22 mouse cellular contexts compared by ENCODE assay signal in genomic region chr6:120183771-120184170, GRCm38 (mm10).
"Had no signal": no experiment of that assay in that cellular context is flagged by ENCODE, and none has a peak within 500 bp of the region (broad histone marks: within the 10 kb centered on the region; RNA-seq: fewer than 3 reads in every experiment).

No protein-coding gene starts in this region.

- H3K9me3 ChIP-seq: limb, embryonic 10.5 days; limb, embryonic 13.5 days; liver, embryonic 12.5 days; liver, embryonic 15.5 days; lung, embryonic 15.5 days; megakaryocyte, embryonic 14.5 days; midbrain, embryonic 10.5 days; midbrain, embryonic 13.5 days; neural tube, embryonic 13.5 days had no signal

- H3K27ac ChIP-seq: kidney, postnatal 0 days; layer of hippocampus, adult 2 months; limb, embryonic 10.5 days; limb, embryonic 13.5 days; liver, embryonic 12.5 days; liver, embryonic 15.5 days; lung, embryonic 15.5 days; midbrain, embryonic 10.5 days; midbrain, embryonic 13.5 days; neural tube, embryonic 13.5 days had no signal

- H3K9ac ChIP-seq: limb, embryonic 13.5 days; liver, embryonic 12.5 days; liver, embryonic 15.5 days; lung, embryonic 15.5 days; midbrain, embryonic 13.5 days; neural tube, embryonic 13.5 days had no signal

- H3K4me2 ChIP-seq: limb, embryonic 13.5 days; liver, embryonic 12.5 days; liver, embryonic 15.5 days; lung, embryonic 15.5 days; midbrain, embryonic 13.5 days; neural tube, embryonic 13.5 days had no signal

- H3K27me3 ChIP-seq: limb, embryonic 13.5 days; lung, embryonic 15.5 days; neural tube, embryonic 13.5 days had no signal

- H3K36me3 ChIP-seq: limb, embryonic 10.5 days; limb, embryonic 13.5 days; liver, embryonic 12.5 days; liver, embryonic 15.5 days; lung, embryonic 15.5 days; midbrain, embryonic 10.5 days; midbrain, embryonic 13.5 days; neural tube, embryonic 13.5 days had no signal

- ATAC-seq: liver, embryonic 12.5 days; midbrain, embryonic 13.5 days; midbrain, embryonic 16.5 days had no signal

- H3K4me3 ChIP-seq: layer of hippocampus, adult 2 months; limb, embryonic 10.5 days; limb, embryonic 13.5 days; liver, embryonic 12.5 days; liver, embryonic 15.5 days; lung, embryonic 15.5 days; megakaryocyte, embryonic 14.5 days; midbrain, embryonic 10.5 days; midbrain, embryonic 13.5 days; neural tube, embryonic 13.5 days had no signal

- DNase-seq: kidney, postnatal 25 days; layer of hippocampus, adult 9-11 months; liver; lung, adult 18-20 months; lung, postnatal 10 days; lung, postnatal 36 days; retina, postnatal 1 day; right cerebral cortex, postnatal 25 days; thymus, adult 18-20 months; thymus, postnatal 36 days had no signal
